Mouse (Mus musculus) adrenal gland, postnatal 14 days (tissue): ENCODE measurements around the gene Tmem243. TPM values are rescaled to one million over a fixed set of nuclear protein-coding genes. Genes with fewer than 3 reads are reported as not detected.
"Not testable (repeated sequence)": the region's sequence is repeated elsewhere in the genome, so short reads cannot be mapped to it uniquely, and the experiment has no call there.

Experiments used
- DNase-seq: peaks from one replicate; pipeline ENCODE4 v3.0.0; 2021; ENCODE audit warnings: mixed read lengths
- total RNA-seq: library from RNA; stranded (reverse); gene quantifications from 2 replicates; pipeline ENCODE4 v1.2.3, GENCODE M21; 2021

The Tmem243 gene
- total RNA-seq, 1 experiment from 2014 or later: 29.6 TPM

DNA sequence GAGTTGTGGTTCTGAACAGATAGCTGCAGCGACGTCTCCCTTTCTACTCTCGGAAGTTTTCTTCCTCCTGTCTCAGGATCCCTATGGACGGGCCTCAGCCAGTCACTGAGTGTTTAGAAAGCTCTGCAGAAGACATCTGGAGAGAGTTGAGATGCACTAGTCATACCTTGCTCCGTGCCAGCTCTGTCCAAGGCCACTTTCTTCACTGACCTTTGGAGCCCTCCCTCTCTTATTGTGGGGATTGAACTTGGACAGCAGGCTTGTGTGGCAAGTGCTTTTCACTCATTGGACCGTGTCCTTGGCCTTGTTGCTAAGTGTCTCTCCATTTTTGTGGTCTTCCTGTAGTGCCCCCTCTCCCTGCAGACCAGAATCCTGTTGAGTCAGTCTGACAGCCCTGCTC is 6.3 kb downstream of the Tmem243 start:
- DNase-seq: peak; percentile 71

DNA sequence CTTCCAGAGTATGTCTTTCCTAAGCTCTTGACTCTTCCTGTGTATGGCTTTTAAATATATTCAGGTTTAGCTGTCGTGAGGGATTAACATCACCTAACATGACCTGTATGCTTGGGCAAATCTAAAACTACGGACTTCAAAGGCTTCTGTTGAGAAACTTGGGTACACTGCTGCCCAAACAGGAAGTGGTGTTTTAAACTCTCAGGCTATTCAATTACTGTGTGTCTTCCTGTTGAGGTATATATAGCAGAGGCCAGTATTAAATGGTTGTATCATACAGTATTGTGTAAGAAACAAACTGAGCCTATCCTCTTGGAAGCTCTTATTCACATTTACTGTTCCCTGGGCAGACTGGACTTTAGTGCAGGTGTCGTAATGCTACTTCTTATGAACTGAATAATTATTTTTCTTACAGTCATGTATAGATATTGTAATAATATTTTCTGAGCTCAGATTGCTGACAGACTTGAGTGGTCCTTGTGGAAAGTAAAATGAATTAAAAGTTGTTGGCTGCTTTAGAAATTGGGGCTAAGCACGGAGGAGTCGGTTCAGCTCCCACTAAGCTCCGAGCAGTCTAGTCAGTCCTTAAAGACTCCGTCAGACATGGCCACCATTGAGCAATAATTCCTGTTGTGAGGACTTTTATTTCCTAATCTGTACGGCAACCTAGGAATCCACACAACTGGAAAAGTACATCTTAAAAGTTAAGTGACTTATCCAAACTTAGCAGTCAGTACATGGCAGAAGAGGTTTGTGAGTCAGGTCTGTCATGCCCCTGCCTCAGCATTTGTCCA is 7.0 kb downstream of the Tmem243 start:
- no peak for DNase-seq

DNA sequence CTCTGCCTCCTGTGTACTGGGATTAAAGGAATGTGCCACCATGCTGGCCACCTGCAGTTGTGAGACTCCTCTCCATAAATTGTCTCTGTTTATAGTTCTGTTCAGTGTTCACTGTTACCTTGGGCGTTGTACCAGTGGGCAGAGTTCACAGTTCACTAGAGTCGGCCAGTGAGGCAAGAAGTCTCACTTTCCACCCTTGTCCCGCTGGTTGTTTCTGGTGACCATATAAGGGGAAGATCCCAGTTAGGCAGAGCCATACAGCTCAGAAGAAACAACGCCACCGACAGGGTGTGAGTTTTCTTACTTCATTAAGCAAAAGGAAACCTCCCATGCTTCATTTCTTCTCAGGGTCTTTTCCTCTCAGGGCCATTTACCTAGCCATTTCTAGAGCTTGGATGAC is 8.0 kb downstream of the Tmem243 start:
- DNase-seq: no peak

DNA sequence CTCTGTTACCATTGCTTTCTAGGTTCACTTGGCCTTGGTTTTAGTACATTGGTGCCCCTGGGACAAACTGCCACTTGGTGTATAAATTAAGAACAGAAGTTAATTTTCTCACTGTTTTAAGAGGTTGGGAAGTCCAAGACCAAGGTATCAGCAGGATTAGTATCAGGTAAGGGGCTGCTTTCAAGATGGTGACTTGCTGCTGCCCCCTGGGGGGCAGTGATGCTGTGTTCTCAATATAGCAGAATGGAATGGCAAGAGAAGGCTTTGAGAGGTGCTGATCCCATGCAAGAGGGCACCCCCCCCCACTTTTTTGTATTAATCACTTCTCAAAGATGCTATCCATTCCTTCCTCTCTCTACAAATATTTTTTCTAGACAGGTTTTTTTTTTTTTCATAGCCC is 9.1 kb downstream of the Tmem243 start:
- DNase-seq: no peak

DNA sequence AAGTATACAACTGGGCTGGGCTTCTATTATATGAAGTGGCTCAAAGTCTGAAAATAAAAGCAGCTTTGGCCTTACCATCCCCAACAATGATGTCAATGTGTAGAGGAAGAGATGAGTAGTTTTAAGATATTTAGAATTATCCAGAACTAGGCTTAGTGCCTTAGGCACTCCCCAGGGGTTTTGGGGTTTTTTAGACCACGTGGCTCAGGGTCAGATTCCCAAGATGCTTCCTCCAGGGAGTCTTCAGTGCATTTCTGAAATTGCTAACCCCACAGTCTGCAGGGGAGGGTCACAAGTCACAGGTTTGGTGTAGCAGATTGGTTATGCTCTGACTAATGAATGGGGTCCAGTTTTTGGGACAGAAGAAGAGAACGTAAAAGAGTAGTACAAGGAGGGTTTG is 10.8 kb downstream of the Tmem243 start:
- no peak for DNase-seq

DNA sequence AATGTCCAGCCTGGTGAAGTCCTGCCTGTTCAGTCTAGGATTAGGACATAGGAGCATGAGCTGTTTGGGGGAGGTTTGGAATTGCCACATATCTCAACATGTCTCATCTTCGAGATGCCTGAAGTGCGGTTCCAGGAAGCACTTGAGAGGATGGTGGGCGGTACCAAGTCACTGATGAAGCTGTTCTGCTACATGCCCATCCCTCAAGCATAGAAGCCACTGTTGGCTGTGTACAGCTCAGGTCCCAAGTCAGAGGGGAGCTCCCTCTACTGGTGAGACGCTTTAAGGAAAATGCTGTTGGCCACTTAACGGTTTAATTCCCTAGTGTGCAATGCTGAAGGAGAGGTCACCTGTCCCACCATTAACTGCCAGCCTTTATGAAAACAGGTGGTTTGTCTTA is 11.3 kb downstream of the Tmem243 start:
- peak; percentile 76 for DNase-seq

DNA sequence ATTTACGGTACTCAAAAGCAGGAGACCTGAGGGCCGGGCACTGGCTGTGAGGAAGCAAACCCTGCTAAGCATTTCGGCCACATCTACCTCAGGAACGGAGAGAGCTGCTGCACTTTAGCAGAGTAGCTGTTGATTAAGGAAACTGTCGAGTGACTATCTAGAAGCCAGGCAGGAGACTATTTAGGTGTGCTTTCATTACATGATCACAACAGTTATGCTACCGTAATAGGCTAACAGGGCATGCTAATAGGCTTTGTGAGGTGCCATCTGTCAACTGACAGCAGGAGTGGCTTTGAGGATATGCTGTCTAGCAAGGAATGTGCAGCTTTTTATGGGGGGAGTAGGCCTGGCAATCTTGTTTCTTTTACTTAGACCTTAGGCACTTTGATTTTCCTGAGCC is 13.7 kb downstream of the Tmem243 start:
- no peak for DNase-seq

DNA sequence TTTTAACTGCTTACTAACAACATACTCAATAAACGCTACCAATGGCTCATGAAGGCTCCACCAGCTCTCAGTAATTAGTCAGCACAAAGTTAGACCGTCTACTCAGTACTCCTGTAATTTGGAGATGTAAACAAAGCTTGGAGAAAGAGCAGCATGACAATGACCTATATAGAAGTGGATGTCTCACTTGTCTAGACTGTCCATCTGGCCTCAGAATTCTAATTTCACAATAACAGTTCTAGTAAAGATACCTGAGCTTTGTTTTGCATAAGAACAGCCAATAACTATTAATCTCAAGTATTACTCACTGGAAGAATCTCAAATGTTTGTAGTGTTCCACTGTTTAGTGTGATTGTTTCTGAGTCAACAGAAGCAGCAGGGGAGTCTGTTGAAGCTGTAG is 23.7 kb downstream of the Tmem243 start:
- no peak for DNase-seq

DNA sequence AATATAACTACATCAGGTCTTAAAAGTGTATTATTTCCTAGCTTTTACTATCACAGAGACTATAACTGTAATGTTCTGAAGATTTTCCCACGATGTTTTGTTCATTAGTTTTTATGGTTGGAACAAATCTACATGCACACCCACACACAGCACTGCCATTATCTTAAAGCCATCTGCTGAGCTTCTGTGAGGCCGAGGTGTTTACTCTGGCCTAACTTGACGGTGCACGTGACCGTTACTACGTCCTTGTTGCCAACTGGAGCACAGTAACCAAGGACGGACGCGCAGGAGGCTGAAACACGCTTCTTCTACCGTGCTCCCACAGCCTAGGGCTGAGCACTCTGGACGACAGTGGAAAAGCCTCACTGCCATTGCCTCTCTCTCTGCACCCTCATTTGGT is 28.1 kb downstream of the Tmem243 start:
- no peak for DNase-seq

DNA sequence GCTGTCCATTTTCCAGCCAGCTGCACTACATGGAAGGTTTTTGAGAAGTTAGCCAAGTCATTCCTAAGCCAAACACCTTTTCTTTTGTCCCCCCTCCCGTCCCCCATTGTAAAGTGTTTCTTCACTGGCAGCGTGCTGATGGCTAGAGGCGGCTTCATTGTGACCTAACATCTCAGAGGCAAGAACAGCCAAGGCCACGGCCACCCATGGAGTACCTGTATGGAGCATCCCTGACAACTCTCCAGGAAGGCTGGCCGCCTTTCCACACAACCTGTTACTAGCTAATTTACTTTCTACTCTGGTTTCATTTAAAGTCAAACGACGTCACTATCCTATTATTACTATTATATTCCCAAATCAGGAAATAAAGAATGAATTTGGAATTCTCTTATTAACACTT is 31.3 kb downstream of the Tmem243 start:
- no peak for DNase-seq

DNA sequence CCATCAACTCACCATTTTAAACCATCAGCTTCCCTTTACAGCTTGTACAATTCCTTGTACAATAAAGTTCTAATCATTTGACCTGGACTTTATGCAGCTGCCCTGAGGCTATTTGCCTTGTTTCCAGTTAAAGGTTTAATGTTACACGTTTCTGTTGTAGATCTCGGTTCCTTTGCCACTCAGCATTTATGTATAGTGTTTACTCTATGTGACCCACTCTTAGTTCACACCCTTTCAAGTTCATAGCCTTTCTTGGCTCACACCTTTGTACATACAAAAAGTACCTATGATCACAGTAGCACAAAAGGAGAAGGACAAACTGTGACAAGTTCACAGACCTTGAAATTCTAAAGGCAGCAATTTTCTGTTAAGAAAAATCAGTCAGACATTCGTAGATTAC is 35.1 kb downstream of the Tmem243 start:
- no peak for DNase-seq

DNA sequence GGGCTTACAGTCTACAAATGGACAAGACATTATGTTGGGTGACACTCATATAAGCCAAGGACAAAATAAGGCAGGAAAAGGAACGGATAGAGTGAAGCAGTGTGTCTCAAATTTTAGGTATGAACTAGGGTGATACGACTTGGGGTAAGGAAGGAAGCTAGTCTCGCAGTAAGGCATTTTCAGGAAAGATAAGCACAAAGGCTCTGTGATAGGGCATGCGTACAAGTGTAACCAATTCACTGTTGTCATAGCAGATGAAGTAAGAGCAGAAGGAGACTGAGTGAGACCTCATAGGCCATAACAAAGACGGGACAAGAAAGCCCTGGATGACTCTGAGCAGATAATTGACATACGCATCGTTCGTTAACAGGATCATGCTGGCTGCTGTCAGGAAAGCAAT is 40.3 kb downstream of the Tmem243 start:
- DNase-seq: no peak

DNA sequence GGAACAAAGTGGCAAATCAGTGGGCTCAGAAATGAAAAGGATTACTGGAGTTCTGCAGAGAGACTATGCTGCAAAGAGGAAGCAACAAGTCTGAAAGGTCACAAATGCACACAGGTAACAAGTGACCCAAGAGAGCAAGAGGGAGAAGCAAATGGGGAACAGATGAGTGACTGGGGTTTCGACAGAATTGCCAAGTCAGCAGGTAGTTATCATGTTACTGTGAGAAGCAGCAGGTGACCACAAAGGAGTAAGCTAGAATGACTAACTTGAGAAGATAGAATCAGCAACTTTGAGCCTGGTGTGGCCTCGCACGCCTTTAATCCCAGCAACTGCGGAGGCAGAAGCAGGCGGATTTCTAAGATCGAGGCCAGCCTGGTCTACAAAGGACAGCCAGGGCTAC is 41.9 kb downstream of the Tmem243 start:
- no peak for DNase-seq

DNA sequence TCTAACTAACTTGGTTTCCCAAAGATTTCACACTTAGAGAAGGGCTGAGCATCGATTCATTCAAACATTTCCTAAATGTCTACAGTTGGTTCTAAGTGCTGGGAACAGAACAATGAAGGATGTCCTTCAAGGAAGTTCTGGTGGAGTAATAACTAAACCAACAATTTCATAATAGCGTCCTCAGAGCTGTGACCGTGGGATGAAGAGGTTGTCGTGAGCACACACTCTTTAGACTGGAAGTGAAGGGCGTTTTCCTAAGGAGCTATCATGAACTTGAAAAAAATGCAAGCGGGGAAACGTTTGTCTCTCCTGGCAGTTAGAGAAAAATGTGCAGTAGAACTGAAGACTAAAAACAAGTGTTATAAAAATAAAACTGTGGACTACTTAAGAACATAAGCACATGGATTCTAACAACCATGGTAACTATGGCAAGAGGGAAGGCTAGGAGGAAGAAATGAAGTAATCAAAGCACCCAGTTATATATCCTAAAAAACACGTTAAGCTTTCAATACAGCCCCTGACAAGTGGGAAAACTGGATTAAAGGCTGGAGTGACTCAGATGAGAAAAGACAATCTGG is 48.9 kb downstream of the Tmem243 start:
- no peak for DNase-seq

DNA sequence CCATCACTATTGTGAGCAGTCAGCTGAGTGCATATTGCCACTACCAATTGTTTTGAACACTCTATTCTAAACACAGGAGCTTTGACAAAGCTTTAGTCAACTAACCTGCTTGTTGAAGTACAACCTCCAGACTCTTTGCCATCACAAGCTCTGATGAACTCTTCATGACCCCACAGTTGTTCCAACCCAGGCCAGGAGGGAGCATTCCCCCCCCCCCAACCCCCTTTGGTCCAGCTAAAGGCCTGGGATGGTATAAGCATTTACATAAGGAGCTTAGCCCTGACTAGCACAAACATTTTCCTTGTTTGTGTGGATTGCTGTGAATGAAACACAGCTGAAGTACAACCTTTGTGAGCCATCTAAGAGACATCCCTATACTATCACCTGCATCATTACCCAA is 56.3 kb downstream of the Tmem243 start:
- DNase-seq: no peak

DNA sequence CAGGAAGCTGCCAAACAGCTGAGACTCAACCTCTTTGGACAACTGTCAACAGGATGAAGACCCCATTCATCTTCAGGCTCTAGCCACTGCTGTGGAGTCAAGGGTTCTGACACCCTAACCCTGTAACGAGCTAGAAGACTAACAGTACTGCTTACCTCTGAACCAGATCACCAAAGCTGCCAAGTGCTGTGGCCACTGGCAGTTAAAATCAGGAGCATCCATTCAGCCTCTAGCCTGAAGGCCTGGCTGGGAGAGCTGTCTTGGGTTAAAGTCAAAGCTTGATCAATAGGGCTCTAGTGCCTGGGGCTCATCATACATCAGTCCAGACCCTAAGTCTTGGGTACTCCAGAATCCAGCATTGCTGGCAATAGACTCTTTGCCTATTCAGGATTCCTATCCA is 56.9 kb downstream of the Tmem243 start:
- DNase-seq: no peak

DNA sequence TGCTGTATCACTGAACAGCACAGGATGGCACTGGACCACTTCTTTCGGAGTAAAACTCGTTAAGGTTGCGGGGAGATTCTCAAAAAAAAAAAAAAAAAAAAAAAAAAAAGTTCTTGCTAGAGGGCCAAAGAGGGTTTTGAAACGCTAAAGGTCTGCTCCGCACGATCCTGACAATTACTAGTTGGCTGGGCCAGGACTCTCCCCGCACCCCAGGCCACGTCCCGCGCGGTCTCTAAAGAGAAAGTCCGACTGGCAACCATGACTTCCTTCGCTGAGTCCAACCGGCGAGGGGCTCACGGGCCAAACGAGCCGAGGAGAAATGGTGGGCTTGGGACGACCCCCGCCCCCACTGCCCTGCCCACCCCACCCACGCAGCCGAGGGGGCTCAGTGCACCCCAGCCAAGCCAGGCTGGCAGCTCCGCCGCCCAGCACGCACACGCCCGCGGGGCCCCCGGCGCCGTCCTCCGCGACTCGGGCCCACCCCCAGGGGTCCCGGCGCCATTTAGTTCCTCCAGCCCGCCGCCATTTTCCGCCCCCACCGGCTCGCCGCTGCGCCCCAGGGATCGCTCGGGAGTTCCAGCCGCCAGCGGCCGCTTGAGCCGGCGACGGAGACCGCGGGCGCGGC is 60.5 kb downstream of the Tmem243 start:
- DNase-seq: peak; percentile 72

DNA sequence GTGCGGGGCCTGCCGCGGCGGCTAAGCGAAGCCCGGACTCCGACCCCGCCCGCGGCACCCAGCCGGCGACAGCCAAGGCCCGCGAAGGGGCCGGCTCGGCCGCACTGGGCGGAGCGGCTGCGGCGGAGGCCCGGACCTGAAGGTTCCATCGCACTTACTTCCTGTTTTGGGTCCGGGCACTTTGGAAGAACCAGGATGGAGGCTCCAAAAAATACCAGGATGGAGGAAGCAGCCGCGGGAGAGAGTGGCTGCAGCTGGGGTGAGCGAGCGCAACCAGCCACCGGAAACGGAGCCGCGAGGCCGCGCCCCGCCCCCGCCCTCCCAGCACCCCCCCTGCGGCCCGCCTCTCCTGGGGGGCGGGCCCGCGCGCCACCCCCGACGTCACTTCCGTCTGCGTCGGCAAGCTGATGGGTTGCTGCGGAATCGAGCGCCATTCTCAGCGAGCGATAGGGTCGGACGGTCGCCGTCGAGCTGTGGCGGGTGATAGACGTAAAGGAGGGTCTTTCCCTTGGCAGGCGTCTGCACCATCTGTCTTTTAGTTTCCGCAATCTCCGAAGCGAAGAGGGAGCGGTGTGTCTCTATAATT is 61.1 kb downstream of the Tmem243 start, which contains the start of gene Dmtf1:
TSS of gene Dmtf1 (minus strand) at position 321 of the 586 bp plus-strand sequence.
- peak; percentile 94 for DNase-seq

DNA sequence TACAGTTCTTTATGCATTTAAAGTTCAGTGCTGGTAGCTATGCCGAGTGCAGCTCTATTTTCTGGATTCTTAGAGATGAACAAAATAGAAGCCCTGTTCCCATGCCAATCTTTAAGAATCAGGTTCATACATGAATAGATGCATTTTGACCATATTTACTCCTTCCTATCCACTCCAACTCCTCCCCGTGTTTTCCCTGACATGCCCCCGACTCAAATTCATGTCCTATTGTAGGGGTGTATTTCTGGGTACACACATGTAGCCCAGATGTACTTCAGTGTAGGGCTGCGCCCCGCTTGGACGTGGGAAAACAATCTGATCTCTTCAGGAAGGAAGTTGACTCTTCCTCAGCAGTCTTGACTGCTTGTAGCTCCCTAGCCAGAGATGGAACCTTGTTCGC is 61.6 kb downstream of the Tmem243 start:
- DNase-seq: peak; percentile 23

DNA sequence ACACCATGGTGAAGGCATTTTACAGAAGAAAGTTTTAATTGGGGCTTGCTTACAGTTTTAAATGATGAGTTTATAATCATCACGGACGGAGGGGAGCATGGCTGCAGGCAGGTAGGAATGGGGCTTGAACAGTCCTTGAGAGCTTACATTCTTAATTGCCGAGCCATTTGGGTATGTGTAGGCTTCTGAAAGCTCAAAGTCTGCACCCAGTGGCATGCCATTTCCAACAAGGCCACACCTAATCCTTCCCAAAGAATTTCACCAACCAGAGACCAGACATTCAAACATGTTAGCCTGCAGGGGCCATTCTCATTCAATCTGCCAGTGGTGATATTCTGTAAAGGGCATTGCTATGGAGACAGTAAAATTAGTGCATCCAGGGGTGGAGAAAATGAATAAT is 62.9 kb downstream of the Tmem243 start:
- DNase-seq: no peak

DNA sequence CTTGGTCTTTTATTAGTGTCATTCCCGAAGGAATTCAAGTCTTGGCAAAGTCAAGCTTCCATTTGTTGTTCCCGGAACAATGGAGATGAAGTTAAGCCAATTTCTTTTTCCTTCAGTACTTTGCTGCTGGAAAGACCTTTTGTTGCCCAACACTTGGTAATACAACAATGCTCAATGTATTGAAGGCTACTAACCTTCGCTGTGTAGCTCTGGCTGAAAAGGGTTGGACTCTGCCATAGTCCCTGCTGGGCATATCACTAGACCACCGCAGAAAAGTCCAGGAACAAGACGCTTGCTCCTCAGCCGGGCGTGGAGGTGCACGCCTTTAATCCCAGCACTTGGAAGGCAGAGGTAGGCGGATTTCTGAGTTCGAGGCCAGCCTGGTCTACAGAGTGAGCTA is 64.7 kb downstream of the Tmem243 start:
- DNase-seq: not testable (repeated sequence)

DNA sequence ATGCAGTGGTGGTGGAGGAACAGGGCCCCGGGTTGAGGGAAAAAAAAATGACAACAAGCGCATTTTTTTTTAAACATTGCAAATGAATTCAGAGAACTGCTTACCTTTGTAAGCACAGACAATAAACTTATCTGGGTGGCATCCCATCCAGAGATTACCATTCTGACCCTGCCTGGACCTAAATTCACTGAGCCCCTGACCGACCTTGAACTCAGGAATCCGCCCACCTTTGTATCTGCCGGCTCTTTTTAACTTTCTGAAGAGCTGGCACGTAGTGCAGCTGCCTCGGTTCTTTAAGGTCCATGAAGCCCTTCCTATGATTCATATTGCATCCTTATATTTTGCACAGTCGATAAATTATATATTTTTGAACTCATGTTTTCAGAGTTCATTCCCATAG is 65.9 kb downstream of the Tmem243 start:
- DNase-seq: no peak

DNA sequence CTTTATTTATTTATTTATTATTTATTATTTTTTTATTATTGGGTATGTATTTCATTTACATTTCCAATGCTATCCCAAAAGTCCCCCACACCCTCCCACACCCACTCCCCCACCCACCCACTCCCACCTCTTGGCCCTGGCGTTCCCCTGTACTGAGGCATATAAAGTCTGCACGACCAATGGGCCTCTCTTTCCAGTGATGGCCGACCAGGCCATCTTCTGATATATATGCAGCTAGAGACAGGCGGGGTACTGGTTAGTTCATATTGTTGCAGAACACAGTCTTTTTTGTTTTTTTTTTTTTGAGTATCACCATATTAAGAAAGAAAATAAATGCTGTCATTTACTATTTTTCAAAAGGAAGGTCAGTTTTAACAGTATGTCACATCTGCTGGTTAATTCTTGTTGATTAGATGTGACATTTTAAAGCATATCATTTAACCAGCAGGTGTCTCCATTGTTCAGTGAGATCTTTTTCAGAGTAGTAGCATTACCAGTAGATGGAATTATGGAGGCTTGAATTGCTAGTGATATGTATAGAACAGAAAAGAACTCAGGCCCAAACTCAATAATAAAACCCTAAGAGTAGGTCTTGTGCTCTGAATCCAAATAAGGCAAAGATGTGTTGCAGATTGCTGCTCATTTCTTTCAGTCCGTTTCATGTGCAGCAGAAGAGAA is 69.0 kb downstream of the Tmem243 start:
- DNase-seq: not testable (repeated sequence)
